Mouse (Mus musculus) liver, adult 2 months (tissue): ENCODE data around the gene Wnk2.

Experiments used
- CTCF ChIP-seq: fragments of 200-500 bp; IDR thresholded peaks from 2 replicates; pipeline ENCODE4 v1.5.1; 2011; ENCODE audit warnings: low read depth, low read length, control low read depth
- POLR2A ChIP-seq: fragments of 200-500 bp; IDR thresholded peaks from 2 replicates; pipeline ENCODE4 v1.6.1; 2011; ENCODE audit warnings: low read length, control low read depth; ENCODE audit not compliant: insufficient read depth; ENCODE audit errors: extremely low read depth

DNA sequence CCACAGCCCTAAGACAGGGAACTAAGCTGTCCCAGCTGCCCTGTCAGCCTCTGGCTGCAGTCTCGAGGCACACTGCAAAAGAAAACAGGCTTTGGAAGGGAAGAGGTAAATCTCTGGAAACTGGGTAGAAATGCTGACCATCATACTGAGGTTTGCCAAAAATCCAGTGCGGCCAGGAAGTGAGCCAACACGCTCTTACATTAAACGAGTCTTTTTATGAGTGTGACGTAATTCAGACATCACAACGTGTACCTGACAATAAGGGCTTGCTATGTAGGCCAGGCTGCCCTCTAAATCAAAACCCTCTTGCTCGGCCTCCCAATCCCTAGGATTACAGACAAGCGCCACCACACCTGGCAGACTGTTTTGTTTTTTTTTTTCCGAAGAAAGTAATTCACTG is 19.3 kb upstream of the Wnk2 start:
- no peak for TF ChIP-seq CTCF
- TF ChIP-seq POLR2A = no peak
